Comparison of ENCODE assay signal across 8 mouse cellular contexts in the genomic region with DNA sequence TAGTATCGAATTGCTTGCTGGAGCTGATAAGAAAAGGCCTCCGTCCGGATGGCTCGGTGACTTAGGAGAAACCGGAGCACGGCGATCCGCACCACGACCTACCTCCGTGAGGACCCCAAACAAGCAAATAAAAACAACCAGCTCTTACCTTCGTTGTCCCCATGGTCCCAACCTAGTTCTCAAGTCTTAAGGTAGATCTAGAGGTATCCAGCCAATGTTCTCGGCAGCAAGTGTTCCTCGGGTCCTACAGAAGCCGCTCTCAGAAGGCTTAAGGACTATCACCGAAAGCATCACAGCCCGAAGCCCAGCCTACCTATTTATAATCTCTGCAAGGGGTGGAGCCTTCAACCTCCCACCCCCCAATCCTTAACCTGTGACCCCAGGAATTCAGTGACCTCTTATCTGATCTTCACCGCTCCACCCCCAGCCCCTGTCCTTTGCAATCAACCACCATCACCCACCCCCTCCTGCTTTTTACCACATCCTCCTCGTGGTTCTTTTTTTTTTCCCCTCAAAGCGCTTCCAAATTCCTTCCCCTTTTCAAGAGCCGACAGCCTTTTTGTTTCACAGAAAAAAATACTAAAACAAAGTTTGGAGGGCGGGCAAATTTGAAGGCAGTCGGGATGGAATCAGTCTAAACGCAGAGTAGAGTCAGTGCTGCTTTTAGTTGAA. TPM values are rescaled to one million over a fixed set of nuclear protein-coding genes. Genes with fewer than 3 reads are reported as not detected.
DNase-seq lines count a peak whose midpoint lies in the region; ATAC-seq lines count a peak whose summit lies in the region.

No protein-coding gene starts in this region.

- intact Hi-C loops in heart, postnatal 25 days (cut with DNase I) = loop anchor here (5.0 kb wide), 1 partner anchor 130 kb away; a partner anchor contains a TSS

- no peaks in the 10 kb centered on the region for H3K36me3 ChIP-seq in kidney, embryonic 16.5 days (ENCODE audit: insufficient read depth, low read length)
- peaks cover 7% of the 10 kb centered on the region; the same call in 1 of the 2 replicates for H3K36me3 ChIP-seq in liver, embryonic 12.5 days

- H3K9me3 ChIP-seq in kidney, embryonic 16.5 days (ENCODE audit: low read length) = no peaks in the 10 kb centered on the region
- no peaks in the 10 kb centered on the region for H3K9me3 ChIP-seq in liver, embryonic 12.5 days (replicated peaks)

- H3K27ac ChIP-seq in kidney, embryonic 16.5 days (ENCODE audit: low read length) = no peak overlapping the region
- H3K27ac ChIP-seq in liver, embryonic 12.5 days = no peak overlapping the region

- peak; percentile 91 for ATAC-seq in granulocyte monocyte progenitor cell, adult 5-6 weeks (replicated peaks; ENCODE audit: poor library complexity, severe bottlenecking)
- no peak for ATAC-seq in kidney, embryonic 16.5 days (ENCODE audit: low FRiP score, low TSS enrichment)
- peak; percentile 43; the same call in 1 of the 2 replicates for ATAC-seq in liver, embryonic 12.5 days

- peak; percentile 49 to 62 for DNase-seq in heart, adult 18-20 months
- DNase-seq in heart, postnatal 25 days (ENCODE audit: low spot score) = no peak
- DNase-seq in cerebellum, adult 9-10 months = peak; percentile 82
- peak; percentile 46 to 58 for DNase-seq in natural killer cell, adult 2 months (ENCODE audit: low spot score in 2 of 2)
- peak; percentile 48 for DNase-seq in thymus, postnatal 4 days

- WGBS in kidney, embryonic 16.5 days = 1% methylated on average over 23 of the region's 23 CpGs
- WGBS in liver, embryonic 12.5 days (ENCODE audit: insufficient replicate concordance) = 2% methylated on average over 23 of the region's 23 CpGs

- H3K4me2 ChIP-seq in kidney, embryonic 16.5 days (replicated peaks; ENCODE audit: low read depth, low read length) = peak overlapping the region; percentile 72
- peak overlapping the region; percentile 70 for H3K4me2 ChIP-seq in liver, embryonic 12.5 days

- H3K9ac ChIP-seq in kidney, embryonic 16.5 days (replicated peaks; ENCODE audit: low read length) = peak overlapping the region; percentile 55
- peak overlapping the region; percentile 19 for H3K9ac ChIP-seq in liver, embryonic 12.5 days

- peaks cover 4% of the 10 kb centered on the region; the same call in 1 of the 2 replicates for H3K4me1 ChIP-seq in kidney, embryonic 16.5 days (ENCODE audit: insufficient read depth, low read length)
- peaks cover 24% of the 10 kb centered on the region for H3K4me1 ChIP-seq in liver, embryonic 12.5 days

- H3K4me3 ChIP-seq in kidney, embryonic 16.5 days (ENCODE audit: low read length) = peak overlapping the region; percentile 56
- H3K4me3 ChIP-seq in liver, embryonic 12.5 days = peak overlapping the region; percentile 53

- H3K27me3 ChIP-seq in kidney, embryonic 16.5 days (ENCODE audit: insufficient read depth, low read length) = peaks cover 37% of the 10 kb centered on the region
- peaks cover 36% of the 10 kb centered on the region for H3K27me3 ChIP-seq in liver, embryonic 12.5 days (replicated peaks)

RNA-seq across cellular contexts. Expression of a gene that starts 35.1 kb away (rescaled TPM):
- total RNA-seq in heart, adult 18-20 months (2021) = not detected
- total RNA-seq in heart, postnatal 25 days (2021) = not detected
- total RNA-seq in granulocyte monocyte progenitor cell, adult 5-6 weeks (2014; fragmentation: Nextera tagmentation) = not detected in 2 replicates
- total RNA-seq in granulocyte monocyte progenitor cell, adult 5-6 weeks (2017) = not detected in 2 replicates
- polyA plus RNA-seq in kidney, embryonic 16.5 days (2015; fragmentation: Nextera tagmentation; extraction: Ambion mirVana) = 0.12 TPM in 1 of 2 replicates, not detected in the other
- polyA plus RNA-seq in liver, embryonic 12.5 days (2016; fragmentation: Nextera tagmentation; extraction: Ambion mirVana) = 0.12 TPM in 1 of 2 replicates, not detected in the other

RNA-seq across cellular contexts. Expression of a gene that starts 59.1 kb away (rescaled TPM):
- 1 to 10 TPM; 2.7 to 3.5 TPM for total RNA-seq in heart, adult 18-20 months (2021)
- 1 to 10 TPM; 1.8 to 2.2 TPM for total RNA-seq in heart, postnatal 25 days (2021)
- 4.7 and 6.5 TPM in 2 replicates for total RNA-seq in granulocyte monocyte progenitor cell, adult 5-6 weeks (2014; fragmentation: Nextera tagmentation)
- 8.4 and 8.8 TPM in 2 replicates for total RNA-seq in granulocyte monocyte progenitor cell, adult 5-6 weeks (2017)
- 8.6 and 9.6 TPM in 2 replicates for polyA plus RNA-seq in kidney, embryonic 16.5 days (2015; fragmentation: Nextera tagmentation; extraction: Ambion mirVana)
- 35.5 and 38.7 TPM in 2 replicates for polyA plus RNA-seq in liver, embryonic 12.5 days (2016; fragmentation: Nextera tagmentation; extraction: Ambion mirVana)
